Mouse (Mus musculus): ENCODE measurements around the gene Ctnnbl1. TPM values are rescaled to one million over a fixed set of nuclear protein-coding genes. Genes with fewer than 3 reads are reported as not detected.

The Ctnnbl1 gene
- polyA plus RNA-seq, 1 experiment from 2014 or later, result 50.1 TPM

GRCm38 (mm10) chr2:157813121-157813520 is 75.9 kb downstream of the Ctnnbl1 start:
- 88% methylated on average over 4 of the region's 4 CpGs for WGBS
- H3K9ac ChIP-seq (ENCODE audit: low read depth, low read length), result no peak overlapping the region
- no peak overlapping the region for H3K4me3 ChIP-seq (ENCODE audit: low read depth, low read length)
- peaks cover 20% of the 10 kb centered on the region for H3K36me3 ChIP-seq (ENCODE audit: control insufficient read depth, insufficient read depth, low read length)
- H3K27me3 ChIP-seq (replicated peaks; ENCODE audit: control insufficient read depth, insufficient read depth, low read length), result no peaks in the 10 kb centered on the region
- H3K4me1 ChIP-seq (ENCODE audit: control insufficient read depth, insufficient read depth, low read length), result no peaks in the 10 kb centered on the region
- ATAC-seq (ENCODE audit: low read depth) (no peak), DNase-seq (ENCODE audit: low spot score) (no peak)
- H3K27ac ChIP-seq (replicated peaks; ENCODE audit: low read depth, low read length), result no peak overlapping the region
- no peaks in the 10 kb centered on the region for H3K9me3 ChIP-seq (ENCODE audit: control insufficient read depth, low read length)
- H3K4me2 ChIP-seq (ENCODE audit: low read depth, low read length), result no peak overlapping the region

GRCm38 (mm10) chr2:157814116-157814964 is 77.1 kb downstream of the Ctnnbl1 start:
- H3K4me1 ChIP-seq (ENCODE audit: control insufficient read depth, insufficient read depth, low read length), result no peaks in the 10 kb centered on the region
- 72% methylated on average over 11 of the region's 11 CpGs for WGBS
- H3K4me3 ChIP-seq (ENCODE audit: low read depth, low read length), result no peak overlapping the region
- peaks cover 24% of the 10 kb centered on the region for H3K36me3 ChIP-seq (ENCODE audit: control insufficient read depth, insufficient read depth, low read length)
- H3K9me3 ChIP-seq (ENCODE audit: control insufficient read depth, low read length), result no peaks in the 10 kb centered on the region
- no peak for ATAC-seq (ENCODE audit: low read depth)
- no peak overlapping the region for H3K4me2 ChIP-seq (ENCODE audit: low read depth, low read length)
- no peaks in the 10 kb centered on the region for H3K27me3 ChIP-seq (replicated peaks; ENCODE audit: control insufficient read depth, insufficient read depth, low read length)
- peak; percentile 38 for DNase-seq (ENCODE audit: low spot score)
- H3K27ac ChIP-seq (replicated peaks; ENCODE audit: low read depth, low read length), result no peak overlapping the region
- H3K9ac ChIP-seq (ENCODE audit: low read depth, low read length), result no peak overlapping the region

- 93% methylated on average over 2 of the region's 2 CpGs for WGBS
- no peaks in the 10 kb centered on the region for H3K27me3 ChIP-seq (replicated peaks; ENCODE audit: control insufficient read depth, insufficient read depth, low read length)
- ATAC-seq (ENCODE audit: low read depth) (no peak), DNase-seq (ENCODE audit: low spot score) (no peak)
- no peak overlapping the region for H3K4me3 ChIP-seq (ENCODE audit: low read depth, low read length)
- H3K4me2 ChIP-seq (ENCODE audit: low read depth, low read length), result no peak overlapping the region
- H3K9ac ChIP-seq (ENCODE audit: low read depth, low read length), result no peak overlapping the region
- no peaks in the 10 kb centered on the region for H3K9me3 ChIP-seq (ENCODE audit: control insufficient read depth, low read length)
- peaks cover 29% of the 10 kb centered on the region for H3K36me3 ChIP-seq (ENCODE audit: control insufficient read depth, insufficient read depth, low read length)
- H3K27ac ChIP-seq (replicated peaks; ENCODE audit: low read depth, low read length), result no peak overlapping the region
- no peaks in the 10 kb centered on the region for H3K4me1 ChIP-seq (ENCODE audit: control insufficient read depth, insufficient read depth, low read length)
These were observed 77.7 kb downstream of the Ctnnbl1 start for GRCm38 (mm10) chr2:157814965-157815283.

- WGBS, result 88% methylated on average over 9 of the region's 9 CpGs
These were observed 80.5 kb downstream of the Ctnnbl1 start for GRCm38 (mm10) chr2:157817672-157818071.

GRCm38 (mm10) chr2:157818576-157819320 is 81.5 kb downstream of the Ctnnbl1 start:
- Histone ChIP-seq H3K36me3 (ENCODE audit: control insufficient read depth, insufficient read depth, low read length) (peaks cover 16% of the 10 kb centered on the region), H3K4me3 (ENCODE audit: low read depth, low read length) (no peak overlapping the region), H3K9ac (ENCODE audit: low read depth, low read length) (no peak overlapping the region), H3K27me3 (replicated peaks; ENCODE audit: control insufficient read depth, insufficient read depth, low read length) (no peaks in the 10 kb centered on the region), H3K4me2 (ENCODE audit: low read depth, low read length) (no peak overlapping the region), H3K9me3 (ENCODE audit: control insufficient read depth, low read length) (no peaks in the 10 kb centered on the region), H3K27ac (replicated peaks; ENCODE audit: low read depth, low read length) (no peak overlapping the region; the same call in 1 of the 2 replicates), H3K4me1 (ENCODE audit: control insufficient read depth, insufficient read depth, low read length) (no peaks in the 10 kb centered on the region)
- ATAC-seq (ENCODE audit: low read depth) (peak; percentile 72; the same call in 1 of the 2 replicates), DNase-seq (ENCODE audit: low spot score) (peak; percentile 63)
- 63% methylated on average over 15 of the region's 15 CpGs for WGBS

More at GRCm38 (mm10) chr2:157817672-157818071, 80.5 kb downstream of the Ctnnbl1 start:
- DNase-seq (ENCODE audit: low spot score) (no peak), ATAC-seq (ENCODE audit: low read depth) (no peak)
- Histone ChIP-seq H3K4me2 (ENCODE audit: low read depth, low read length) (no peak overlapping the region), H3K36me3 (ENCODE audit: control insufficient read depth, insufficient read depth, low read length) (peaks cover 22% of the 10 kb centered on the region), H3K9me3 (ENCODE audit: control insufficient read depth, low read length) (no peaks in the 10 kb centered on the region), H3K4me1 (ENCODE audit: control insufficient read depth, insufficient read depth, low read length) (no peaks in the 10 kb centered on the region), H3K4me3 (ENCODE audit: low read depth, low read length) (no peak overlapping the region), H3K27ac (replicated peaks; ENCODE audit: low read depth, low read length) (no peak overlapping the region), H3K9ac (ENCODE audit: low read depth, low read length) (no peak overlapping the region), H3K27me3 (replicated peaks; ENCODE audit: control insufficient read depth, insufficient read depth, low read length) (no peaks in the 10 kb centered on the region)

GRCm38 (mm10) chr2:157819401-157819800 is 82.2 kb downstream of the Ctnnbl1 start:
- no peaks in the 10 kb centered on the region for H3K4me1 ChIP-seq (ENCODE audit: control insufficient read depth, insufficient read depth, low read length)
- H3K9ac ChIP-seq (ENCODE audit: low read depth, low read length), result no peak overlapping the region
- no peak overlapping the region for H3K27ac ChIP-seq (replicated peaks; ENCODE audit: low read depth, low read length)
- H3K4me3 ChIP-seq (ENCODE audit: low read depth, low read length), result no peak overlapping the region
- no peak overlapping the region for H3K4me2 ChIP-seq (ENCODE audit: low read depth, low read length)
- ATAC-seq (ENCODE audit: low read depth), result no peak
- H3K9me3 ChIP-seq (ENCODE audit: control insufficient read depth, low read length), result no peaks in the 10 kb centered on the region
- DNase-seq (ENCODE audit: low spot score), result no peak
- H3K27me3 ChIP-seq (replicated peaks; ENCODE audit: control insufficient read depth, insufficient read depth, low read length), result no peaks in the 10 kb centered on the region
- peaks cover 21% of the 10 kb centered on the region for H3K36me3 ChIP-seq (ENCODE audit: control insufficient read depth, insufficient read depth, low read length)
- 88% methylated on average over 12 of the region's 12 CpGs for WGBS

- no peak for ATAC-seq (ENCODE audit: low read depth)
- Histone ChIP-seq H3K27ac (replicated peaks; ENCODE audit: low read depth, low read length) (peak overlapping the region; percentile 33; the same call in 1 of the 2 replicates), H3K36me3 (ENCODE audit: control insufficient read depth, insufficient read depth, low read length) (peaks cover 21% of the 10 kb centered on the region), H3K9me3 (ENCODE audit: control insufficient read depth, low read length) (no peaks in the 10 kb centered on the region), H3K27me3 (replicated peaks; ENCODE audit: control insufficient read depth, insufficient read depth, low read length) (no peaks in the 10 kb centered on the region), H3K4me2 (ENCODE audit: low read depth, low read length) (no peak overlapping the region), H3K4me3 (ENCODE audit: low read depth, low read length) (no peak overlapping the region), H3K9ac (ENCODE audit: low read depth, low read length) (no peak overlapping the region), H3K4me1 (ENCODE audit: control insufficient read depth, insufficient read depth, low read length) (no peaks in the 10 kb centered on the region)
- 55% methylated on average over 4 of the region's 4 CpGs for WGBS
- peak; percentile 56 for DNase-seq (ENCODE audit: low spot score)
These were observed 84.1 kb downstream of the Ctnnbl1 start for GRCm38 (mm10) chr2:157821259-157821658.

GRCm38 (mm10) chr2:157823456-157823855 is 86.3 kb downstream of the Ctnnbl1 start:
- DNase-seq (ENCODE audit: low spot score) (no peak), ATAC-seq (ENCODE audit: low read depth) (no peak)
- H3K4me1 ChIP-seq (ENCODE audit: control insufficient read depth, insufficient read depth, low read length), result no peaks in the 10 kb centered on the region
- no peak overlapping the region for H3K4me2 ChIP-seq (ENCODE audit: low read depth, low read length)
- H3K27ac ChIP-seq (replicated peaks; ENCODE audit: low read depth, low read length), result no peak overlapping the region
- no peak overlapping the region for H3K9ac ChIP-seq (ENCODE audit: low read depth, low read length)
- no peaks in the 10 kb centered on the region for H3K27me3 ChIP-seq (replicated peaks; ENCODE audit: control insufficient read depth, insufficient read depth, low read length)
- H3K36me3 ChIP-seq (ENCODE audit: control insufficient read depth, insufficient read depth, low read length), result peaks cover 13% of the 10 kb centered on the region
- H3K4me3 ChIP-seq (ENCODE audit: low read depth, low read length), result no peak overlapping the region
- no peaks in the 10 kb centered on the region for H3K9me3 ChIP-seq (ENCODE audit: control insufficient read depth, low read length)
- WGBS, result 83% methylated on average over 3 of the region's 3 CpGs

Measured in embryonic facial prominence, embryonic 14.5 days (tissue).